Mouse (Mus musculus): ENCODE results near the gene Clca2. TPM values are rescaled to one million over a fixed set of nuclear protein-coding genes. Genes with fewer than 3 reads are reported as not detected.

Gene Clca2
- not detected in 2 replicates for polyA plus RNA-seq (2012; rRNA removed)

GRCm38 (mm10) chr3:145099291-145099690, at the start of gene Clca2:
Clca2 (minus strand) TSS chr3:145099443.
- Histone ChIP-seq H3K4me3 (ENCODE audit: insufficient read depth, low read length) (no peak within 1 kb of the TSS), H3K4me1 (ENCODE audit: control insufficient read depth, insufficient read depth, low read length) (no peaks in the 10 kb centered on the region), H3K27ac (ENCODE audit: insufficient read depth, low read length) (no peak within 1 kb of the TSS)
- TF ChIP-seq POLR2A (IDR thresholded peaks at IDR 0.05; ENCODE audit: extremely low read depth, insufficient read depth, low read length) (no peak), CTCF (IDR thresholded peaks at IDR 0.05; ENCODE audit: extremely low read depth, insufficient read depth, low read length) (no peak)

- Histone ChIP-seq H3K4me1 (ENCODE audit: control insufficient read depth, insufficient read depth, low read length) (no peaks in the 10 kb centered on the region), H3K4me3 (ENCODE audit: insufficient read depth, low read length) (no peak overlapping the region), H3K27ac (ENCODE audit: insufficient read depth, low read length) (no peak overlapping the region)
- TF ChIP-seq POLR2A (IDR thresholded peaks at IDR 0.05; ENCODE audit: extremely low read depth, insufficient read depth, low read length) (no peak), CTCF (IDR thresholded peaks at IDR 0.05; ENCODE audit: extremely low read depth, insufficient read depth, low read length) (no peak)
Measured at GRCm38 (mm10) chr3:145147952-145148351, 48.7 kb upstream of the Clca2 start.

GRCm38 (mm10) chr3:145147483-145147882, 48.2 kb upstream of the Clca2 start:
- no peak overlapping the region for H3K4me3 ChIP-seq (ENCODE audit: insufficient read depth, low read length)
- no peaks in the 10 kb centered on the region for H3K4me1 ChIP-seq (ENCODE audit: control insufficient read depth, insufficient read depth, low read length)
- TF ChIP-seq POLR2A (IDR thresholded peaks at IDR 0.05; ENCODE audit: extremely low read depth, insufficient read depth, low read length) (no peak), CTCF (IDR thresholded peaks at IDR 0.05; ENCODE audit: extremely low read depth, insufficient read depth, low read length) (peak; percentile 30; the same call in 1 of the 2 replicates)
- no peak overlapping the region for H3K27ac ChIP-seq (ENCODE audit: insufficient read depth, low read length)

GRCm38 (mm10) chr3:145146871-145147270, 47.6 kb upstream of the Clca2 start:
- TF ChIP-seq CTCF (IDR thresholded peaks at IDR 0.05; ENCODE audit: extremely low read depth, insufficient read depth, low read length) (no peak), POLR2A (IDR thresholded peaks at IDR 0.05; ENCODE audit: extremely low read depth, insufficient read depth, low read length) (no peak)
- Histone ChIP-seq H3K4me1 (ENCODE audit: control insufficient read depth, insufficient read depth, low read length) (no peaks in the 10 kb centered on the region), H3K4me3 (ENCODE audit: insufficient read depth, low read length) (no peak overlapping the region), H3K27ac (ENCODE audit: insufficient read depth, low read length) (no peak overlapping the region)

GRCm38 (mm10) chr3:145143856-145144255, 44.6 kb upstream of the Clca2 start:
- TF ChIP-seq CTCF (IDR thresholded peaks at IDR 0.05; ENCODE audit: extremely low read depth, insufficient read depth, low read length) (no peak), POLR2A (IDR thresholded peaks at IDR 0.05; ENCODE audit: extremely low read depth, insufficient read depth, low read length) (no peak)
- Histone ChIP-seq H3K27ac (ENCODE audit: insufficient read depth, low read length) (no peak overlapping the region), H3K4me1 (ENCODE audit: control insufficient read depth, insufficient read depth, low read length) (no peaks in the 10 kb centered on the region), H3K4me3 (ENCODE audit: insufficient read depth, low read length) (no peak overlapping the region)

- Histone ChIP-seq H3K4me1 (ENCODE audit: control insufficient read depth, insufficient read depth, low read length) (no peaks in the 10 kb centered on the region), H3K4me3 (ENCODE audit: insufficient read depth, low read length) (no peak overlapping the region), H3K27ac (ENCODE audit: insufficient read depth, low read length) (no peak overlapping the region)
- no peak for TF ChIP-seq POLR2A (IDR thresholded peaks at IDR 0.05; ENCODE audit: extremely low read depth, insufficient read depth, low read length)
Measured at GRCm38 (mm10) chr3:145142925-145143324, 43.7 kb upstream of the Clca2 start.

- H3K4me3 ChIP-seq (ENCODE audit: insufficient read depth, low read length), result no peak overlapping the region
- H3K4me1 ChIP-seq (ENCODE audit: control insufficient read depth, insufficient read depth, low read length), result no peaks in the 10 kb centered on the region
- TF ChIP-seq CTCF (IDR thresholded peaks at IDR 0.05; ENCODE audit: extremely low read depth, insufficient read depth, low read length) (no peak), POLR2A (IDR thresholded peaks at IDR 0.05; ENCODE audit: extremely low read depth, insufficient read depth, low read length) (no peak)
Measured at GRCm38 (mm10) chr3:145140236-145140635, 41.0 kb upstream of the Clca2 start.

GRCm38 (mm10) chr3:145131210-145131868, 32.1 kb upstream of the Clca2 start:
- no peak overlapping the region for H3K27ac ChIP-seq (ENCODE audit: insufficient read depth, low read length)
- TF ChIP-seq POLR2A (IDR thresholded peaks at IDR 0.05; ENCODE audit: extremely low read depth, insufficient read depth, low read length), result no peak
- peak; percentile 59 for TF ChIP-seq CTCF (IDR thresholded peaks at IDR 0.05; ENCODE audit: extremely low read depth, insufficient read depth, low read length)
- H3K4me1 ChIP-seq (ENCODE audit: control insufficient read depth, insufficient read depth, low read length), result no peaks in the 10 kb centered on the region
- no peak overlapping the region for H3K4me3 ChIP-seq (ENCODE audit: insufficient read depth, low read length)

More at GRCm38 (mm10) chr3:145140236-145140635, 41.0 kb upstream of the Clca2 start:
- no peak overlapping the region for H3K27ac ChIP-seq (ENCODE audit: insufficient read depth, low read length)

GRCm38 (mm10) chr3:145129356-145129755, 30.1 kb upstream of the Clca2 start:
- no peak overlapping the region for H3K27ac ChIP-seq (ENCODE audit: insufficient read depth, low read length)
- H3K4me3 ChIP-seq (ENCODE audit: insufficient read depth, low read length), result no peak overlapping the region
- TF ChIP-seq CTCF (IDR thresholded peaks at IDR 0.05; ENCODE audit: extremely low read depth, insufficient read depth, low read length), result no peak
- TF ChIP-seq POLR2A (IDR thresholded peaks at IDR 0.05; ENCODE audit: extremely low read depth, insufficient read depth, low read length), result no peak
- H3K4me1 ChIP-seq (ENCODE audit: control insufficient read depth, insufficient read depth, low read length), result no peaks in the 10 kb centered on the region

GRCm38 (mm10) chr3:145126618-145127017, 27.4 kb upstream of the Clca2 start:
- no peaks in the 10 kb centered on the region for H3K4me1 ChIP-seq (ENCODE audit: control insufficient read depth, insufficient read depth, low read length)
- no peak for TF ChIP-seq POLR2A (IDR thresholded peaks at IDR 0.05; ENCODE audit: extremely low read depth, insufficient read depth, low read length)
- no peak for TF ChIP-seq CTCF (IDR thresholded peaks at IDR 0.05; ENCODE audit: extremely low read depth, insufficient read depth, low read length)

More at GRCm38 (mm10) chr3:145126618-145127017, 27.4 kb upstream of the Clca2 start:
- no peak overlapping the region for H3K4me3 ChIP-seq (ENCODE audit: insufficient read depth, low read length)
- no peak overlapping the region for H3K27ac ChIP-seq (ENCODE audit: insufficient read depth, low read length)

All from cortical plate, adult 2 months (tissue).